Mouse (Mus musculus) adrenal gland, postnatal 36 days (tissue): ENCODE data around the gene P4ha1. TPM values are rescaled to one million over a fixed set of nuclear protein-coding genes. Genes with fewer than 3 reads are reported as not detected.
"Not testable (repeated sequence)": the region's sequence is repeated elsewhere in the genome, so short reads cannot be mapped to it uniquely, and the experiment has no call there.

Source experiments
- DNase-seq, 2 experiments: peaks; one replicate each; pipeline ENCODE4 v3.0.0; 2021; ENCODE audit warnings: mixed read lengths in 1 of 2
- long read RNA-seq, 2 experiments: library from polyadenylated mRNA; stranded (forward); transcript quantifications; one replicate each; pipeline ENCODE4 v2.0.0; 2021; ENCODE audit warnings: borderline sequencing depth in 2 of 2
- total RNA-seq, 2 experiments: library from RNA; stranded (reverse); gene quantifications; 2 replicates each; pipeline ENCODE4 v1.2.3; 2021

The P4ha1 gene
- 10 to 100 TPM; 31.1 to 73.6 TPM for total RNA-seq
- long read RNA-seq, experiment 1, full-length matches to known transcripts = 60 of 68 reads
- long read RNA-seq, experiment 1, partial matches to known transcripts = 1 of 68 reads
- long read RNA-seq, experiment 1, other reads (novel, unspliced or antisense) = 7 of 68 reads
- long read RNA-seq, experiment 2, full-length matches to known transcripts = 25 of 28 reads
- long read RNA-seq, experiment 2, partial matches to known transcripts = 1 of 28 reads
- long read RNA-seq, experiment 2, other reads (novel, unspliced or antisense) = 2 of 28 reads

- DNase-seq = peak; percentile 100
Measured at GRCm38 (mm10) chr10:59323100-59323487, at the start of gene P4ha1. P4ha1 (plus strand) TSS chr10:59323296.

- no peak for DNase-seq
Measured at GRCm38 (mm10) chr10:59275745-59276144, 47.4 kb upstream of the P4ha1 start.

GRCm38 (mm10) chr10:59277116-59277515, 46.0 kb upstream of the P4ha1 start:
- DNase-seq = no peak

GRCm38 (mm10) chr10:59277729-59278475, 45.2 kb upstream of the P4ha1 start:
- no peak for DNase-seq

GRCm38 (mm10) chr10:59283164-59283563, 39.9 kb upstream of the P4ha1 start:
- no peak for DNase-seq

GRCm38 (mm10) chr10:59283749-59284148, 39.3 kb upstream of the P4ha1 start:
- DNase-seq = no peak

GRCm38 (mm10) chr10:59285530-59285929, 37.6 kb upstream of the P4ha1 start:
- peak in 1 of 2 experiments; percentile 46 for DNase-seq

- DNase-seq = no peak
Measured at GRCm38 (mm10) chr10:59287251-59287650, 35.8 kb upstream of the P4ha1 start.

GRCm38 (mm10) chr10:59287662-59288061, 35.4 kb upstream of the P4ha1 start:
- no peak for DNase-seq

GRCm38 (mm10) chr10:59289062-59289461, 34.0 kb upstream of the P4ha1 start:
- peak; percentile 15 to 22 for DNase-seq

GRCm38 (mm10) chr10:59291536-59291935, 31.6 kb upstream of the P4ha1 start:
- DNase-seq = no peak

- DNase-seq = no peak
Measured at GRCm38 (mm10) chr10:59292079-59292478, 31.0 kb upstream of the P4ha1 start.

GRCm38 (mm10) chr10:59292558-59292957, 30.5 kb upstream of the P4ha1 start:
- peak; percentile 81 for DNase-seq

GRCm38 (mm10) chr10:59295241-59295811, 27.8 kb upstream of the P4ha1 start:
- DNase-seq = peak; percentile 68 to 80

GRCm38 (mm10) chr10:59296261-59296660, 26.8 kb upstream of the P4ha1 start:
- peak; percentile 82 to 87 for DNase-seq

GRCm38 (mm10) chr10:59302671-59303070, 20.4 kb upstream of the P4ha1 start:
- DNase-seq = not testable (repeated sequence)

GRCm38 (mm10) chr10:59308993-59309715, 13.9 kb upstream of the P4ha1 start:
- peak; percentile 49 to 69 for DNase-seq

GRCm38 (mm10) chr10:59310124-59310523, 13.0 kb upstream of the P4ha1 start:
- no peak for DNase-seq

- peak in 1 of 2 experiments; percentile 49 for DNase-seq
Measured at GRCm38 (mm10) chr10:59310691-59311457, 12.2 kb upstream of the P4ha1 start.

- no peak for DNase-seq
Measured at GRCm38 (mm10) chr10:59311881-59312280, 11.2 kb upstream of the P4ha1 start.

- no peak for DNase-seq
Measured at GRCm38 (mm10) chr10:59321112-59321511, 2.0 kb upstream of the P4ha1 start.

- no peak for DNase-seq
Measured at GRCm38 (mm10) chr10:59322271-59322670, 825 bp upstream of the P4ha1 start.
